Mouse (Mus musculus) bone marrow macrophage, adult 2 months (primary cell): ENCODE measurements around the gene Klhl31.

Experiments used
- CTCF ChIP-seq: IDR thresholded peaks from 2 replicates; pipeline ENCODE4 v1.5.1; 2012; ENCODE audit warnings: low read depth, mild to moderate bottlenecking, low read length, moderate library complexity
- POLR2A ChIP-seq: IDR thresholded peaks from 2 replicates; pipeline ENCODE4 v1.6.1; 2012; ENCODE audit warnings: mild to moderate bottlenecking, low read depth, low read length, borderline replicate concordance

DNA sequence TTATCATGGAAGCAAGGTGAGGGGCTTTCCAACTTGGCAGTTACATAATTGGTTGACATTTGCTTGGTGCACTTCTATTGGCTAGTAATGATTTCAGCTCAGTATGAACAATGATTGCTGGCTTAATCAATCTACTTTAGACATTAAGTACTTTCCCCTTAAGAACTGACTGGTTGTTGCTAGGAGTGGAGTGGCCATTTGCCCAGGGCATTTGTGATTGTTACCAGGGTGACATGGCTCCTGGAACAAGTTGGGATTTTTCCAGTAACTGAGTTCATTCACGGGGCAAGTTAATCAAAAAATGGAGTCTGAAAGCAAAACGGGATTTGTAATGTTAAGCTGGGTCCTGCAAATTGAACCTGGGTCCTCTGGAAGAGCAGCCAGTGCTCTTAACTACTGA is 15.8 kb upstream of the Klhl31 start:
- TF ChIP-seq CTCF (no peak), POLR2A (no peak)
